Mouse (Mus musculus) cerebellum, adult 2 months (tissue): ENCODE measurements at regions not wholly inside any gene's neighbourhood (a gene's known extent, or its start where the extent isn't known, plus 50 kb on each side); places are given as distances from the start of the nearest gene placed in this dataset.

Experiments
- CTCF ChIP-seq: fragments of 200-500 bp; IDR thresholded peaks from 2 replicates; pipeline ENCODE4 v1.5.1; 2011; ENCODE audit warnings: low read depth, mild to moderate bottlenecking, control low read depth, low read length, moderate library complexity, borderline replicate concordance; ENCODE audit not compliant: insufficient read depth
- POLR2A ChIP-seq: fragments of 200-500 bp; IDR thresholded peaks from 2 replicates; pipeline ENCODE4 v1.6.1; 2011; ENCODE audit warnings: low read length, control low read depth, borderline replicate concordance; ENCODE audit not compliant: insufficient read depth

DNA sequence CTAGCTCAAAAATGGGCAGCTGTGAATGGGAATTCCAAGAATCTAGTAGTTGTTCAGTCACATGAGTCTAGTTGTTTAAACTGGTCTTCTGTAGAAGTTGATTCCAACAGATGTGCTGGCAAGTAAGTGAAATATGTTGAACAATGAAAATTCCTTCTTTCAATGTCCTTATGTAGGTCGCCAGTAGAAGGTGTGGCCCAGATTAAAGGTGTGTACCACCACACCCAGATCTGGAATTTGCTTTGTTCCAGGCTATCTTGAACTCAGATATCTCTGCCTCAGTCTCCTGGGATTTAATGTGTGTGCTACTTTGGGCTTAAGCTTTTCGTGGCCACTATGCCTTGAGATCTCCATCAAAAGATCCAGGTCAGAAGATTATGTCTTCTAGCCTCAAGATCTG is 279.7 kb upstream of the Slc10a2 start:
- no peak for TF ChIP-seq POLR2A
- no peak for TF ChIP-seq CTCF
